Mouse (Mus musculus): Measurements from ENCODE around the gene Sdc1.

Sdc1 gene

GRCm38 (mm10) chr12:8781681-8782378 is 10.7 kb downstream of the Sdc1 start:
- in situ Hi-C loops (cut with MboI, MseI), result loop anchor here (25.0 kb wide), 1 partner anchor 1605 kb away; the partner anchor contains the start of gene Rdh14

GRCm38 (mm10) chr12:8782565-8782964 is 11.4 kb downstream of the Sdc1 start:
- in situ Hi-C loops (cut with MboI, MseI), result loop anchor here (25.0 kb wide), 1 partner anchor 1605 kb away; the partner anchor contains the start of gene Rdh14

- in situ Hi-C loops (cut with MboI, MseI), result loop anchor here (25.0 kb wide), 1 partner anchor 1603 kb away; the partner anchor contains the start of gene Rdh14
Measured at GRCm38 (mm10) chr12:8784189-8784588, 13.1 kb downstream of the Sdc1 start.

GRCm38 (mm10) chr12:8786476-8786875 is 15.4 kb downstream of the Sdc1 start:
- in situ Hi-C loops (cut with MboI, MseI), result loop anchor here (25.0 kb wide), 1 partner anchor 1601 kb away; the partner anchor contains the start of gene Rdh14

- in situ Hi-C loops (cut with MboI, MseI), result loop anchor here (25.0 kb wide), 1 partner anchor 1600 kb away; the partner anchor contains the start of gene Rdh14
Measured at GRCm38 (mm10) chr12:8786984-8787730, 16.0 kb downstream of the Sdc1 start.

- in situ Hi-C loops (cut with MboI, MseI), result loop anchor here (25.0 kb wide), 1 partner anchor 1599 kb away; the partner anchor contains the start of gene Rdh14
Measured at GRCm38 (mm10) chr12:8788469-8788868, 17.3 kb downstream of the Sdc1 start.

- in situ Hi-C loops (cut with MboI, MseI), result loop anchor here (25.0 kb wide), 1 partner anchor 1597 kb away; the partner anchor contains the start of gene Rdh14
Measured at GRCm38 (mm10) chr12:8790615-8791014, 19.5 kb downstream of the Sdc1 start.

- in situ Hi-C loops (cut with MboI, MseI), result loop anchor here (25.0 kb wide), 1 partner anchor 1594 kb away; the partner anchor contains the start of gene Rdh14
Measured at GRCm38 (mm10) chr12:8793410-8794051, 22.4 kb downstream of the Sdc1 start.

GRCm38 (mm10) chr12:8797936-8798335 is 26.8 kb downstream of the Sdc1 start:
- in situ Hi-C loops (cut with MboI, MseI), result loop anchor here (25.0 kb wide), 1 partner anchor 1589 kb away; the partner anchor contains the start of gene Rdh14

GRCm38 (mm10) chr12:8798486-8799020 is 27.4 kb downstream of the Sdc1 start:
- in situ Hi-C loops (cut with MboI, MseI), result loop anchor here (25.0 kb wide), 1 partner anchor 1589 kb away; the partner anchor contains the start of gene Rdh14

- in situ Hi-C loops (cut with MboI, MseI), result no loop called here
Measured at GRCm38 (mm10) chr12:8803421-8804076, 32.4 kb downstream of the Sdc1 start.

GRCm38 (mm10) chr12:8804077-8804456 is 32.9 kb downstream of the Sdc1 start:
- in situ Hi-C loops (cut with MboI, MseI), result no loop called here

GRCm38 (mm10) chr12:8804934-8805722 is 34.0 kb downstream of the Sdc1 start:
- in situ Hi-C loops (cut with MboI, MseI), result no loop called here

GRCm38 (mm10) chr12:8809086-8809485 is 38.0 kb downstream of the Sdc1 start:
- in situ Hi-C loops (cut with MboI, MseI), result no loop called here

- in situ Hi-C loops (cut with MboI, MseI), result no loop called here
Measured at GRCm38 (mm10) chr12:8809626-8810025, 38.5 kb downstream of the Sdc1 start.

- in situ Hi-C loops (cut with MboI, MseI), result no loop called here
Measured at GRCm38 (mm10) chr12:8810966-8811365, 39.8 kb downstream of the Sdc1 start.

GRCm38 (mm10) chr12:8811441-8811871 is 40.3 kb downstream of the Sdc1 start:
- in situ Hi-C loops (cut with MboI, MseI), result no loop called here

- in situ Hi-C loops (cut with MboI, MseI), result no loop called here
Measured at GRCm38 (mm10) chr12:8811894-8812560, 40.9 kb downstream of the Sdc1 start.

- in situ Hi-C loops (cut with MboI, MseI), result no loop called here
Measured at GRCm38 (mm10) chr12:8817467-8818232, 46.5 kb downstream of the Sdc1 start.

Data from regulatory T cell (primary cell).